Mouse (Mus musculus): ENCODE measurements around the gene Mast4.
A peak's percentile ranks its signal among the peaks of the same experiment; 100 is the strongest.

Mast4 gene

GRCm38 (mm10) chr13:103121796-103122792, 212.2 kb downstream of the Mast4 start:
- DNase-seq (ENCODE audit: low read depth) = no peak

- no peak for DNase-seq (ENCODE audit: low read depth)
Observed at GRCm38 (mm10) chr13:103120669-103121131, 213.6 kb downstream of the Mast4 start.

GRCm38 (mm10) chr13:103119728-103120127, 214.6 kb downstream of the Mast4 start:
- DNase-seq (ENCODE audit: low read depth) = no peak

GRCm38 (mm10) chr13:103115116-103115515, 219.2 kb downstream of the Mast4 start:
- DNase-seq (ENCODE audit: low read depth) = no peak

GRCm38 (mm10) chr13:103114274-103114673, 220.0 kb downstream of the Mast4 start:
- DNase-seq (ENCODE audit: low read depth) = no peak

- peak; percentile 37 for DNase-seq (ENCODE audit: low read depth)
Observed at GRCm38 (mm10) chr13:103109872-103110271, 224.4 kb downstream of the Mast4 start.

- no peak for DNase-seq (ENCODE audit: low read depth)
Observed at GRCm38 (mm10) chr13:103107362-103107761, 226.9 kb downstream of the Mast4 start.

- DNase-seq (ENCODE audit: low read depth) = no peak
Observed at GRCm38 (mm10) chr13:103102598-103102997, 231.7 kb downstream of the Mast4 start.

- DNase-seq (ENCODE audit: low read depth) = peak; percentile 46
Observed at GRCm38 (mm10) chr13:103096346-103097150, 237.7 kb downstream of the Mast4 start.

GRCm38 (mm10) chr13:103095491-103095890, 238.8 kb downstream of the Mast4 start:
- DNase-seq (ENCODE audit: low read depth) = no peak

GRCm38 (mm10) chr13:103094595-103094994, 239.7 kb downstream of the Mast4 start:
- DNase-seq (ENCODE audit: low read depth) = no peak

GRCm38 (mm10) chr13:103093713-103094112, 240.6 kb downstream of the Mast4 start:
- no peak for DNase-seq (ENCODE audit: low read depth)

GRCm38 (mm10) chr13:103085540-103086121, 248.7 kb downstream of the Mast4 start:
- no peak for DNase-seq (ENCODE audit: low read depth)

- DNase-seq (ENCODE audit: low read depth) = no peak
Observed at GRCm38 (mm10) chr13:103082891-103083290, 251.4 kb downstream of the Mast4 start.

GRCm38 (mm10) chr13:103079806-103080205, 254.5 kb downstream of the Mast4 start:
- no peak for DNase-seq (ENCODE audit: low read depth)

- no peak for DNase-seq (ENCODE audit: low read depth)
Observed at GRCm38 (mm10) chr13:103078815-103079214, 255.5 kb downstream of the Mast4 start.

- no peak for DNase-seq (ENCODE audit: low read depth)
Observed at GRCm38 (mm10) chr13:103073461-103073860, 260.8 kb downstream of the Mast4 start.

- no peak for DNase-seq (ENCODE audit: low read depth)
Observed at GRCm38 (mm10) chr13:103071783-103072182, 262.5 kb downstream of the Mast4 start.

GRCm38 (mm10) chr13:103067581-103068166, 266.6 kb downstream of the Mast4 start:
- DNase-seq (ENCODE audit: low read depth) = no peak

- peak; percentile 9 for DNase-seq (ENCODE audit: low read depth)
Observed at GRCm38 (mm10) chr13:103065437-103065836, 268.9 kb downstream of the Mast4 start.

- DNase-seq (ENCODE audit: low read depth) = no peak
Observed at GRCm38 (mm10) chr13:103061680-103062079, 272.6 kb downstream of the Mast4 start.

All from c-Kit-positive CD71-negative TER-119-negative erythroid progenitor cells, embryonic 14.5 days (primary cell).